Mouse (Mus musculus) CH12.LX (cell line): ENCODE data around the gene Kmt5b.

Experiments
- CTCF ChIP-seq, 2 experiments: IDR thresholded peaks in 1 of 2; conservative IDR thresholded peaks in 1 of 2; 2 replicates each; pipeline ENCODE4 v1.5.1; 2011 to 2012; ENCODE audit warnings: low read depth in 2 of 2, low read length in 2 of 2, improper control_type of control experiment in 1 of 2, inconsistent platforms in 1 of 2, mild to moderate bottlenecking in 1 of 2, moderate library complexity in 1 of 2
- E2F4 ChIP-seq: IDR thresholded peaks from 2 replicates; pipeline ENCODE4 v1.6.1; 2011; ENCODE audit warnings: low read depth, low read length, improper control_type of control experiment; ENCODE audit not compliant: insufficient replicate concordance
- GABPA ChIP-seq: IDR thresholded peaks from 2 replicates; pipeline ENCODE4 v1.6.1; 2012; ENCODE audit warnings: low read depth, low read length, improper control_type of control experiment, inconsistent platforms; ENCODE audit not compliant: insufficient replicate concordance
- JUN ChIP-seq: IDR thresholded peaks from 2 replicates; pipeline ENCODE4 v1.6.1; 2011; ENCODE audit warnings: low read depth, mild to moderate bottlenecking, low read length, improper control_type of control experiment, moderate library complexity; ENCODE audit not compliant: insufficient read depth
- KAT2A ChIP-seq: IDR thresholded peaks from 2 replicates; pipeline ENCODE4 v1.6.1; 2012; ENCODE audit warnings: low read length, improper control_type of control experiment, inconsistent platforms; ENCODE audit not compliant: insufficient replicate concordance
- MAX ChIP-seq: IDR thresholded peaks from 2 replicates; pipeline ENCODE4 v1.6.1; 2011; ENCODE audit warnings: low read length, improper control_type of control experiment
- POLR2A ChIP-seq: IDR thresholded peaks from 2 replicates; pipeline ENCODE4 v1.6.1; 2011; ENCODE audit warnings: low read depth, mild to moderate bottlenecking, improper control_type of control experiment, low read length
- TBP ChIP-seq: conservative IDR thresholded peaks from 2 replicates; pipeline ENCODE4 v1.6.1; 2011; ENCODE audit warnings: low read depth, low read length, improper control_type of control experiment
- TCF12 ChIP-seq: IDR thresholded peaks from 2 replicates; pipeline ENCODE4 v1.6.1; 2014; ENCODE audit warnings: low read depth, mild to moderate bottlenecking, inconsistent platforms, low read length, improper control_type of control experiment

DNA sequence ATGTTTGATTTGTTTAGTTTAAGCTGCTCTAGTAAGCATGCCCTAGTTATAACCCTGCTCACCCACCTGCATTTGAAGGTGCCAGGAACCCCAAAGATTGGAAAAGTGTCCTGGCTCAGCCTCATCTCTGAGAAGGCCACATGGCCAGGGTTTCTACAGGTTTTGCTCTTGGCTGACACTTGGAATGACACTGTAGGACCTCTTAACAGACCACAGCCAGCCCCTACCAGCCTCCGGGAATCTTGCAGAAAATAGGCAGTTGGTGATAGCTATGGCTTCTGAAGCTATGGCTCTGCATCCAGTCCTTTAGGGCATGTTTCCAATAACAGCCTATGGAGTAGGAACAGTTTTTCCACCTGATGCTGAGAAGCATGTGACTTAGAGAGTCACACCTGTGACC, 77.6 kb downstream of the Kmt5b start:
- no peak for TF ChIP-seq KAT2A
- TF ChIP-seq POLR2A = no peak
- TF ChIP-seq E2F4 = no peak
- no peak for TF ChIP-seq JUN
- no peak for TF ChIP-seq TCF12
- TF ChIP-seq MAX = no peak
- no peak for TF ChIP-seq GABPA
- no peak for TF ChIP-seq TBP
- TF ChIP-seq CTCF (conservative IDR thresholded peaks at IDR 0.05 in 1 of 2, IDR thresholded peaks at IDR 0.05 in 1 of 2; ENCODE audit: low read depth in 2 of 2, low read length in 2 of 2) = no peak
